ENCODE assay signal across 15 mouse cellular contexts in genomic region chr14:34945471-34946313, GRCm38 (mm10).
DNase-seq lines count a peak whose midpoint lies in the region; ATAC-seq and TF ChIP-seq lines count a peak whose summit lies in the region.
"Had no signal": no experiment of that assay in that cellular context is flagged by ENCODE, and none has a peak within 500 bp of the region (broad histone marks: within the 10 kb centered on the region; RNA-seq: fewer than 3 reads in every experiment).

No protein-coding gene starts in this region.

- no peaks in the 10 kb centered on the region for H3K4me1 ChIP-seq in heart, embryonic 12.5 days (replicated peaks)
- H3K4me1 ChIP-seq in heart, adult 2 months (ENCODE audit: control insufficient read depth, insufficient read depth, low read length) = no peaks in the 10 kb centered on the region
- H3K4me1 ChIP-seq in midbrain, embryonic 11.5 days (ENCODE audit: control insufficient read depth, insufficient read depth, low read length) = no peaks in the 10 kb centered on the region
- no peaks in the 10 kb centered on the region for H3K4me1 ChIP-seq in midbrain, embryonic 10.5 days
- H3K4me1 ChIP-seq in hindbrain, embryonic 15.5 days (replicated peaks) = peaks cover 15% of the 10 kb centered on the region
- H3K4me1 ChIP-seq in stomach, embryonic 16.5 days (ENCODE audit: control insufficient read depth, insufficient read depth, low read length) = no peaks in the 10 kb centered on the region

- no peak for TF ChIP-seq POLR2A in heart, adult 2 months (IDR thresholded peaks at IDR 0.05; ENCODE audit: insufficient read depth, low read depth, low read length)

- H3K36me3 ChIP-seq in heart, embryonic 12.5 days = no peaks in the 10 kb centered on the region
- H3K36me3 ChIP-seq in heart, adult 2 months (ENCODE audit: control insufficient read depth, insufficient read depth, low read length) = no peaks in the 10 kb centered on the region
- no peaks in the 10 kb centered on the region for H3K36me3 ChIP-seq in midbrain, embryonic 11.5 days (ENCODE audit: control insufficient read depth, insufficient read depth, low read length)
- H3K36me3 ChIP-seq in midbrain, embryonic 10.5 days = no peaks in the 10 kb centered on the region
- no peaks in the 10 kb centered on the region for H3K36me3 ChIP-seq in hindbrain, embryonic 15.5 days
- no peaks in the 10 kb centered on the region for H3K36me3 ChIP-seq in stomach, embryonic 16.5 days (ENCODE audit: control insufficient read depth, insufficient read depth, low read length)
- H3K36me3 ChIP-seq: G1E had no signal

- no peak overlapping the region for H3K4me2 ChIP-seq in heart, embryonic 12.5 days
- no peak overlapping the region for H3K4me2 ChIP-seq in midbrain, embryonic 11.5 days
- H3K4me2 ChIP-seq in hindbrain, embryonic 15.5 days = no peak overlapping the region
- no peak overlapping the region for H3K4me2 ChIP-seq in stomach, embryonic 16.5 days (ENCODE audit: low read depth, low read length)

- no peak for DNase-seq in heart, adult 2 months
- DNase-seq in midbrain, embryonic 11.5 days (ENCODE audit: low spot score, missing footprints) = no peak
- no peak for DNase-seq in midbrain, embryonic 10.5 days (ENCODE audit: low spot score)
- no peak for DNase-seq in left cerebral cortex, adult 9 months (ENCODE audit: low spot score in 2 of 2)
- no peak for DNase-seq in embryo, embryonic 11 days
- DNase-seq: cerebellum, adult 11-12 months; gastrocnemius, postnatal 25 days; heart, postnatal 36 days; kidney, adult 8-10 months; right cerebral cortex, postnatal 25 days; thymus, postnatal 14 days had no signal

- peak; percentile 25; the same call in 1 of the 2 replicates for ATAC-seq in heart, embryonic 12.5 days (ENCODE audit: insufficient number of reproducible peaks, low FRiP score)
- 0 out of 2 replicates have a peak, but pooled peaks have one; percentile 24 for ATAC-seq in midbrain, embryonic 11.5 days (ENCODE audit: low FRiP score)
- ATAC-seq in hindbrain, embryonic 15.5 days (ENCODE audit: low FRiP score, low read depth) = peak; percentile 57
- ATAC-seq in stomach, embryonic 16.5 days (ENCODE audit: insufficient read depth, low FRiP score) = peak; percentile 60; the same call in 1 of the 2 replicates

- intact Hi-C loops in heart, adult 2 months (cut with DNase I) = no loop called here

- no peak for TF ChIP-seq CTCF in heart, adult 2 months (IDR thresholded peaks at IDR 0.05)

- no peaks in the 10 kb centered on the region for H3K9me3 ChIP-seq in heart, embryonic 12.5 days (replicated peaks)
- no peaks in the 10 kb centered on the region for H3K9me3 ChIP-seq in midbrain, embryonic 11.5 days (ENCODE audit: control insufficient read depth, low read length)
- no peaks in the 10 kb centered on the region for H3K9me3 ChIP-seq in midbrain, embryonic 10.5 days (replicated peaks)
- H3K9me3 ChIP-seq in hindbrain, embryonic 15.5 days = no peaks in the 10 kb centered on the region
- no peaks in the 10 kb centered on the region for H3K9me3 ChIP-seq in stomach, embryonic 16.5 days (replicated peaks; ENCODE audit: control insufficient read depth, low read length)

- no peak overlapping the region for H3K4me3 ChIP-seq in heart, embryonic 12.5 days
- H3K4me3 ChIP-seq in heart, adult 2 months = no peak overlapping the region
- no peak overlapping the region for H3K4me3 ChIP-seq in midbrain, embryonic 11.5 days (ENCODE audit: low read depth, low read length)
- H3K4me3 ChIP-seq in midbrain, embryonic 10.5 days = no peak overlapping the region
- H3K4me3 ChIP-seq in hindbrain, embryonic 15.5 days = no peak overlapping the region
- H3K4me3 ChIP-seq in stomach, embryonic 16.5 days (replicated peaks; ENCODE audit: low read length) = no peak overlapping the region

- no peaks in the 10 kb centered on the region for H3K27me3 ChIP-seq in heart, embryonic 12.5 days (replicated peaks)
- H3K27me3 ChIP-seq in heart, adult 2 months (ENCODE audit: control insufficient read depth, insufficient read depth, low read length) = no peaks in the 10 kb centered on the region
- no peaks in the 10 kb centered on the region for H3K27me3 ChIP-seq in midbrain, embryonic 11.5 days (ENCODE audit: control insufficient read depth, insufficient read depth, low read length)
- no peaks in the 10 kb centered on the region for H3K27me3 ChIP-seq in midbrain, embryonic 10.5 days (ENCODE audit: low read depth, poor library complexity, severe bottlenecking)
- no peaks in the 10 kb centered on the region for H3K27me3 ChIP-seq in hindbrain, embryonic 15.5 days
- H3K27me3 ChIP-seq in stomach, embryonic 16.5 days (ENCODE audit: control insufficient read depth, insufficient read depth, low read length) = no peaks in the 10 kb centered on the region

- whole genome bisulfite sequencing in heart, embryonic 12.5 days = 85% methylated on average over 17 of the region's 17 CpGs
- 78% methylated on average over 17 of the region's 17 CpGs for WGBS in heart, adult 2 months
- 90% methylated on average over 17 of the region's 17 CpGs for WGBS in midbrain, embryonic 11.5 days
- whole genome bisulfite sequencing in midbrain, embryonic 10.5 days = 90% methylated on average over 17 of the region's 17 CpGs
- 81% methylated on average over 17 of the region's 17 CpGs for WGBS in hindbrain, embryonic 15.5 days
- WGBS in stomach, embryonic 16.5 days = 85% methylated on average over 17 of the region's 17 CpGs

- no peak overlapping the region for H3K9ac ChIP-seq in heart, embryonic 12.5 days
- no peak overlapping the region for H3K9ac ChIP-seq in heart, adult 2 months (ENCODE audit: low read depth, low read length)
- H3K9ac ChIP-seq in midbrain, embryonic 11.5 days (ENCODE audit: low read length) = no peak overlapping the region
- no peak overlapping the region for H3K9ac ChIP-seq in hindbrain, embryonic 15.5 days
- no peak overlapping the region for H3K9ac ChIP-seq in stomach, embryonic 16.5 days (ENCODE audit: low read length)

- H3K27ac ChIP-seq in heart, embryonic 12.5 days (ENCODE audit: poor library complexity, severe bottlenecking) = no peak overlapping the region
- no peak overlapping the region for H3K27ac ChIP-seq in heart, adult 2 months
- H3K27ac ChIP-seq in midbrain, embryonic 11.5 days (ENCODE audit: low read depth, low read length) = no peak overlapping the region
- H3K27ac ChIP-seq in midbrain, embryonic 10.5 days (replicated peaks) = no peak overlapping the region
- 0 out of 2 replicates have a peak overlapping the region, but pooled peaks have one; percentile 14 for H3K27ac ChIP-seq in hindbrain, embryonic 15.5 days (replicated peaks)
- no peak overlapping the region for H3K27ac ChIP-seq in stomach, embryonic 16.5 days (ENCODE audit: low read length)

- TF ChIP-seq EP300 in heart, adult 2 months (IDR thresholded peaks at IDR 0.05; ENCODE audit: insufficient read depth, low read depth, low read length) = no peak

- H3K79me2 ChIP-seq in heart, adult 2 months (replicated peaks; ENCODE audit: control insufficient read depth, insufficient read depth, low read length) = no peaks in the 10 kb centered on the region
